Mouse (Mus musculus) ES-Bruce4 (cell line): Measurements from ENCODE around the gene Nrxn1.

Experiments
- CTCF ChIP-seq: IDR thresholded peaks from one replicate; pipeline ENCODE4 v1.8.1; 2011; ENCODE audit warnings: low read depth, low read length
- EP300 ChIP-seq: IDR thresholded peaks from 2 replicates; pipeline ENCODE4 v1.6.1; 2011; ENCODE audit warnings: low read depth, low read length; ENCODE audit not compliant: insufficient read depth
- POLR2A ChIP-seq: IDR thresholded peaks from one replicate; pipeline ENCODE4 v1.8.1; 2011; ENCODE audit warnings: low read length; ENCODE audit not compliant: insufficient read depth

- TF ChIP-seq CTCF (no peak), POLR2A (no peak), EP300 (no peak)
These were observed 640.1 kb downstream of the Nrxn1 start for GRCm38 (mm10) chr17:90452770-90453169.
